Mouse (Mus musculus): ENCODE results near the gene Gm20388. TPM values are rescaled to one million over a fixed set of nuclear protein-coding genes. Genes with fewer than 3 reads are reported as not detected.

Gene Gm20388
- polyA plus RNA-seq, 1 experiment from 2014 or later, result not detected

DNA sequence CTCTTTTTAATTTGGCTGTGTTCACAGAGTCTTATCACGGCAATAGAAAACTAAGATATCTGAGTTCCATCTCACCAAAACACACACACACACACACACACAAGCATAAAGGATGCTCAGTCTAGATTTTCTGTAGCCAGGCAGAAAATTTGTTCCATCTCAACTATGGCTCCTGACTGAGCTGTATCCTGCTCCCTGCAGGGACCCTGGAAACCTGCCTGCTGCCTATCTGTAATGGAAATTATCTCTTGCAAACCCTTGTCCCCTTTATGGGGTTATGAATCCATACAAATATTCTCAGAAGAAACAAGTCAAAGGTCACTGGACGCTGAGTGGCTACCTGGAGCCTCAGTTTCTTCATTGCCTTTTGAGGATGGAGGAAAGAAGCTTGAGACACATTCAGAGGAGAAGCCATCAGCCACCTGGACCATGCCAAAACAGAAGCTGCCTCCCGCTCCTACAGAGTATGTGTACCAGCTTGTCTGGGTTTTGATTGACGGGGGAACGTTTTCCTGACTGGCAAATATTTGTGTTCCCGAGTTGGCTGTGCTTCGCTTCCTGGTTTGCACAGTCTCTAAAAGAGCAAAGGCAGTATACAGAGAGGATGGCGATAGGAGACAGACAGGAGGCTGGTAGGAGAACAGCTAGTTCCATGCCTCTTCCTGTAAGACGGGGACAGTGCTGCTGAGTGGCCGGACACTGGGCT lies 681.1 kb downstream of the Gm20388 start:
- WGBS, result 62% methylated on average over 10 of the region's 10 CpGs
- no peaks in the 10 kb centered on the region for H3K9me3 ChIP-seq
- peak overlapping the region; percentile 80 for H3K27ac ChIP-seq (replicated peaks)
- no peak overlapping the region for H3K9ac ChIP-seq (replicated peaks)
- H3K27me3 ChIP-seq, result no peaks in the 10 kb centered on the region
- H3K4me3 ChIP-seq, result no peak overlapping the region
- H3K4me1 ChIP-seq, result peaks cover 40% of the 10 kb centered on the region
- no peaks in the 10 kb centered on the region for H3K36me3 ChIP-seq
- no peak for ATAC-seq (replicated peaks)
- H3K4me2 ChIP-seq (replicated peaks), result no peak overlapping the region

DNA sequence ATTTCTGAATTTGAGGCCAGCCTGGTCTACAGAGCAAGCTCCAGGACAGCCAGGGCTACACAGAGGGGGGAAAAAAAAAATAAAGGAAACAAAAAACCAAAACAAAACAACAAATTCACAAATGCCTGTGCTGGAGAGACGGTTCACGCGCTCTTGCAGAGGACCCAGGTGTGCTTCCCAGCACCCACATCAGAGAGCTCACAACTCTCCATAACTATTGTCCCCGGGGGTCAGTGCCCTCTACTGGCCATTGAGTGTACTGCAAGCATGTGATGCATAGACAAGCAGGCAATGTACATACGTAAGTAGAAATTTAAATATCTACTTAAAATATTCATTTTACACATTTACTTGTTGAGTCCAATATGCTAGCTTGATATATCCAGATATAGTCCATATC lies 683.9 kb downstream of the Gm20388 start:
- Histone ChIP-seq H3K36me3 (no peaks in the 10 kb centered on the region), H3K4me2 (replicated peaks) (no peak overlapping the region), H3K4me3 (no peak overlapping the region), H3K27ac (replicated peaks) (no peak overlapping the region), H3K9me3 (no peaks in the 10 kb centered on the region), H3K27me3 (no peaks in the 10 kb centered on the region), H3K9ac (replicated peaks) (no peak overlapping the region), H3K4me1 (peaks cover 43% of the 10 kb centered on the region)
- 86% methylated on average over 5 of the region's 5 CpGs for WGBS
- ATAC-seq (replicated peaks), result no peak

DNA sequence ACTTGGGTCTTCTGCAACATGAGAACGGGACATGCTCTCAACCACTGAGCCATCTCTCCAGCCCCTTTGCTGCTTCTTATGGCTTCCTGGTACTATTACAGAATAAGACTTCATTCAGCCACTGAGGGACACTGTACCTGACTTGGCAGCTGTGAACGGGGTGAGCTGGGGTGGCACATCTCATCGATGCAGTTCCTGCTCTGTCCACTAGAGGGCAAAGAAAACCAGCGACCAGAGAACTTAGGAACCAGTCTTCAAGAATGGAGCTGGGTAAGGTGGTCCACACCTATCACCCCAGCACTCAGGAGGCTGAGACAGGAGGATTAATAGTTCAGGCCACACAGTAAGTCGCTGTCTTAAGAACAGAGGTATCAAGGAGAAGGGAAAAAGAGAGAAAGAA lies 685.3 kb downstream of the Gm20388 start:
- peaks cover 37% of the 10 kb centered on the region for H3K4me1 ChIP-seq

DNA sequence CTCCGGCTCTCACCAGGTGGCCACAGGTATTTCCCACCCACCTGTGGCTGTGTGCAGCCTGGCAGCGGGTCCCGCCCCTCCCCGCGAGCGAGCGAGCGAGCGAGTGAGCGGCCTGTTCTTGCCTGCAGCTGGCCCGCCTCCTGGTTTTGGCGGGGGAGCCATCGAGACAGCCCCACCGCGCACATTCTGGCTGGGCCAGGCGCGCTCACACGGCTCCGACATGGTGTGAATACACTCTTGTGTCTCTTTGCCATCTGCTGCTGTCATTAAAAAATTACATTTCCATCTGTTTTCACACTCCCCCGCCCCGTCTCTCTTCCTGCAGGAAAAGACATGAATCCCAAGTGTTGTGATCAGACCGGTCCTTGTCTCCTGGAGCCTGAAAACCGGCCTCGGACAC lies 687.9 kb downstream of the Gm20388 start:
- Histone ChIP-seq H3K4me1 (peaks cover 27% of the 10 kb centered on the region), H3K9ac (replicated peaks) (no peak overlapping the region), H3K9me3 (no peaks in the 10 kb centered on the region), H3K4me2 (replicated peaks) (peak overlapping the region; percentile 14; the same call in 1 of the 2 replicates), H3K36me3 (no peaks in the 10 kb centered on the region), H3K27me3 (no peaks in the 10 kb centered on the region), H3K4me3 (no peak overlapping the region), H3K27ac (replicated peaks) (peak overlapping the region; percentile 81)
- 23% methylated on average over 24 of the region's 24 CpGs for WGBS
- ATAC-seq (replicated peaks), result peak; percentile 88

More for the DNA sequence above, 685.3 kb downstream of the Gm20388 start:
- no peak overlapping the region for H3K9ac ChIP-seq (replicated peaks)
- no peaks in the 10 kb centered on the region for H3K27me3 ChIP-seq
- ATAC-seq (replicated peaks), result no peak
- no peaks in the 10 kb centered on the region for H3K36me3 ChIP-seq
- no peaks in the 10 kb centered on the region for H3K9me3 ChIP-seq
- H3K4me2 ChIP-seq (replicated peaks), result no peak overlapping the region
- WGBS, result 9% methylated on average over 5 of the region's 5 CpGs
- H3K4me3 ChIP-seq, result no peak overlapping the region
- H3K27ac ChIP-seq (replicated peaks), result no peak overlapping the region

DNA sequence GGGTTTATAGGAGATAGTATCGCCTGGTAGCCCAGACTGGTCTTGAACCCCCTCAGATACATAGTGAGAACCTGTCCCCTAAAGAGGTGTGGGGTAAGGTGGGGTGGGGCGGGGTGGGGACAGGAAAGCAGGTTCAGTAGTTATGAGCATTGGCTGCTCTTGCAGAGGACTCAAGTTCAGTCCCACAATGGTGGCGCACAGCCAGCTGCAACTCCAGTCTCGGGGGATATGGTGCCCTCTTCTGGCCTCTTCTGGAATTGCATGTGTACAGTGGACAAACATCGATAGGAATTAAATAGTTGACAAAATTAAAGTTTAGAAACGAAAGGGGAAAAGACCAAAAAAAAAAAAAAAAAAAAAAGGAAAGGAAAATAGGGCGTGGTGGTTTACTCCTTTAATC lies 688.9 kb downstream of the Gm20388 start:
- Histone ChIP-seq H3K4me3 (no peak overlapping the region), H3K9me3 (no peaks in the 10 kb centered on the region), H3K27ac (replicated peaks) (peak overlapping the region; percentile 81), H3K4me2 (replicated peaks) (no peak overlapping the region), H3K27me3 (no peaks in the 10 kb centered on the region), H3K9ac (replicated peaks) (no peak overlapping the region), H3K4me1 (peaks cover 27% of the 10 kb centered on the region), H3K36me3 (no peaks in the 10 kb centered on the region)
- 51% methylated on average over 7 of the region's 7 CpGs for WGBS
- ATAC-seq (replicated peaks), result no peak

DNA sequence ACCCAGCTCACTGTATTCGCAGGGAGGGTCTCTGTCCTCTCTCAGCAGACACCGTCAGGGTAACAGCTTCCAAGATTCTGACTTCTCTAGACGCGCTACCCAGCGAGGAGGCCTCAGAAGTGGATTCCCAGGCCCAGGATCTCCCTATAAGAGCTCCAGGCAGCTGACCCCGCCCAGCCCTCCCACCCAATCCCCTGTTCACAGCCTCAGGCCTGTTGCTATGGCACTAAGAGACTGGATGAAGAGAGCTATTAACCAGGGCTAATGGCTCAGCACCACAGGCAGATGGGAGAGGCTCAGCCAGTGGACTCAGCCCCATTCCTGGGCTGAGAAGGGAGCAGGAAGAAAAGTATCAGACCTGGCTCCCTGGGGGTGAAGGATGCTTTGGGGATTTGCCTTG lies 692.0 kb downstream of the Gm20388 start:
- Histone ChIP-seq H3K4me1 (peaks cover 27% of the 10 kb centered on the region), H3K9ac (replicated peaks) (no peak overlapping the region), H3K4me3 (no peak overlapping the region), H3K36me3 (no peaks in the 10 kb centered on the region), H3K27ac (replicated peaks) (0 out of 2 replicates have a peak overlapping the region, but pooled peaks have one; percentile 17), H3K4me2 (replicated peaks) (no peak overlapping the region), H3K27me3 (no peaks in the 10 kb centered on the region), H3K9me3 (no peaks in the 10 kb centered on the region)
- WGBS, result 35% methylated on average over 6 of the region's 6 CpGs
- ATAC-seq (replicated peaks), result no peak

DNA sequence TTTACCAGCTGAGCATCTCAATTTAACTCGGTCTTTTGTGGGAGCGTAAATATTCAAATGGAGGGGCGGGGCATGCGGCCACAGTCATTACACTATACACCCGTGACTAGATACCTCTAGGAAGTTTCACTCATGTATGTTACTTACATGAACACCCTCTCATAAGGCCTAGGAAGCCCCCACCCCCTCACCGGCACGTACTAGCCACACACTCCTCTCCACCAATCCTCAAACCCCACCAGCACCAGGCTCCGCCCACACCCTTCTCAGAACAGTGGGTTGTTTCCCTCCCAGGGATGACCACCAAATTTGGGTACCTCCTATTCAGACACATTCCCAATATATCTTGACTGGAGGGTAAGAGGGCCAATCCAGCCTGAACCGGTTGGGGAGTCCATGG lies 696.8 kb downstream of the Gm20388 start:
- no peak overlapping the region for H3K27ac ChIP-seq (replicated peaks)
- H3K4me2 ChIP-seq (replicated peaks), result no peak overlapping the region
- H3K4me3 ChIP-seq, result no peak overlapping the region
- H3K9me3 ChIP-seq, result no peaks in the 10 kb centered on the region
- H3K9ac ChIP-seq (replicated peaks), result no peak overlapping the region
- peaks cover 6% of the 10 kb centered on the region for H3K4me1 ChIP-seq
- peak; percentile 21; the same call in 1 of the 2 replicates for ATAC-seq (replicated peaks)
- no peaks in the 10 kb centered on the region for H3K36me3 ChIP-seq
- no peaks in the 10 kb centered on the region for H3K27me3 ChIP-seq
- 78% methylated on average over 9 of the region's 9 CpGs for WGBS

DNA sequence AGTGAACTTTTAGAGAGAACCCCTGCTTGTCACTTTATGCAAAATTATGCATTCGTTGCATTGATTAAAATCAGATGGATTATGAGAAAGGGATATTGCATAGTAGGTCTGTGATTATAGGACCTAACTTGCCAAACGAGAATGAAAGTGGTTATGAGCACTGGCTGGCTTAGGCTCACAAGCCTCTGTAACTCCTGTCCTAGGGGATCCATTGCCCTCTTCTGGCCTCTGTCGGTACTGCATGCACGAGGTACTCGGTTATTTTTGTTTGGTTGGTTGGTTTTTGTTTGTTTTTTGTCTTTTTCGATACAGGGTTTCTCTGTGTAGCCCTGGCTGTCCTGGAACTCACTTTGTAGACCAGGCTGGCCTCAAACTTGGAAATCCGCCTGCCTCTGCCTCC lies 697.2 kb downstream of the Gm20388 start:
- H3K4me3 ChIP-seq, result no peak overlapping the region
- peak; percentile 49; the same call in 1 of the 2 replicates for ATAC-seq (replicated peaks)
- H3K27me3 ChIP-seq, result no peaks in the 10 kb centered on the region
- H3K36me3 ChIP-seq, result no peaks in the 10 kb centered on the region
- no peaks in the 10 kb centered on the region for H3K9me3 ChIP-seq
- no peak overlapping the region for H3K4me2 ChIP-seq (replicated peaks)
- peaks cover 2% of the 10 kb centered on the region for H3K4me1 ChIP-seq
- 18% methylated on average over 7 of the region's 7 CpGs for WGBS
- H3K27ac ChIP-seq (replicated peaks), result no peak overlapping the region
- H3K9ac ChIP-seq (replicated peaks), result no peak overlapping the region

DNA sequence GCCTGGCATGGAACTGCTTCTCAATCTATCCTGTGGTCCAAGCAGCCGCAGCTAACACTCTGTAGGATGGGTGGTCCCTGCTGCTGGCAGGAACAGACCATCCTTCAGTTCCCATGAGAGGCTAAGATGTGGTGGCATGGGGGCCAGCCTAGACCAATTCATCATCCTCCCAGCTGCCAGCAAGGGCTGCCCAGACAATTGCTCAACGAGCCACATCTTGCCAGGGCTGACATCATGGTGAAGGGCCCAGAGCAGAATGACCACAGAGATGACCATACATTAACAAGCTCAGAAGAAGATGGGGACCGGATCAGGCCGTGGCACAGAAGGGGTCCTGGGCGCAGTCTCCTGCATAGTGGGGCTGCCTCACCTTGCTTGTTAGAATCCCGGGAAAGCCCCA lies 700.2 kb downstream of the Gm20388 start:
- 84% methylated on average over 6 of the region's 6 CpGs for WGBS
- Histone ChIP-seq H3K36me3 (no peaks in the 10 kb centered on the region), H3K4me3 (no peak overlapping the region), H3K4me2 (replicated peaks) (no peak overlapping the region), H3K4me1 (no peaks in the 10 kb centered on the region), H3K9me3 (no peaks in the 10 kb centered on the region), H3K9ac (replicated peaks) (no peak overlapping the region), H3K27me3 (no peaks in the 10 kb centered on the region), H3K27ac (replicated peaks) (no peak overlapping the region)
- ATAC-seq (replicated peaks), result no peak

DNA sequence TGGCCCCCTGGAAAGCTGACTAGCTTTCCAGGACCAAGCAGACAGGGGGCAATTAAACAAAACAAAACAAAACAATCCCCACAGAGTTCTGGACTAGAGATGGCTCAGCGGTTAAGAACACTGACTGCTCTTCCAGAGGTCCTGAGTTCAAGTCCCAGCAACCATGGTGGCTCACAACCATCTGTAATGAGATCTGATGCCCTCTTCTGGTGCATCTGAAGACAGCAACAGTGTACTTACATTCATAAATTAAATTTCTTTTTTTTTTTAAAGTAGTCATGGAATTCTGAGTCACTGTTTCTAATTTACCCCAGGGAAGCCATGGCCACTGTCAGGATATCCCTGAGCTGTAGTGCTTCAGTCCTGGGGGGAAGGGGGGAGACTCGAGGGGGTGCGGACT lies 703.9 kb downstream of the Gm20388 start:
- WGBS, result 91% methylated on average over 3 of the region's 3 CpGs
- no peak overlapping the region for H3K9ac ChIP-seq (replicated peaks)

DNA sequence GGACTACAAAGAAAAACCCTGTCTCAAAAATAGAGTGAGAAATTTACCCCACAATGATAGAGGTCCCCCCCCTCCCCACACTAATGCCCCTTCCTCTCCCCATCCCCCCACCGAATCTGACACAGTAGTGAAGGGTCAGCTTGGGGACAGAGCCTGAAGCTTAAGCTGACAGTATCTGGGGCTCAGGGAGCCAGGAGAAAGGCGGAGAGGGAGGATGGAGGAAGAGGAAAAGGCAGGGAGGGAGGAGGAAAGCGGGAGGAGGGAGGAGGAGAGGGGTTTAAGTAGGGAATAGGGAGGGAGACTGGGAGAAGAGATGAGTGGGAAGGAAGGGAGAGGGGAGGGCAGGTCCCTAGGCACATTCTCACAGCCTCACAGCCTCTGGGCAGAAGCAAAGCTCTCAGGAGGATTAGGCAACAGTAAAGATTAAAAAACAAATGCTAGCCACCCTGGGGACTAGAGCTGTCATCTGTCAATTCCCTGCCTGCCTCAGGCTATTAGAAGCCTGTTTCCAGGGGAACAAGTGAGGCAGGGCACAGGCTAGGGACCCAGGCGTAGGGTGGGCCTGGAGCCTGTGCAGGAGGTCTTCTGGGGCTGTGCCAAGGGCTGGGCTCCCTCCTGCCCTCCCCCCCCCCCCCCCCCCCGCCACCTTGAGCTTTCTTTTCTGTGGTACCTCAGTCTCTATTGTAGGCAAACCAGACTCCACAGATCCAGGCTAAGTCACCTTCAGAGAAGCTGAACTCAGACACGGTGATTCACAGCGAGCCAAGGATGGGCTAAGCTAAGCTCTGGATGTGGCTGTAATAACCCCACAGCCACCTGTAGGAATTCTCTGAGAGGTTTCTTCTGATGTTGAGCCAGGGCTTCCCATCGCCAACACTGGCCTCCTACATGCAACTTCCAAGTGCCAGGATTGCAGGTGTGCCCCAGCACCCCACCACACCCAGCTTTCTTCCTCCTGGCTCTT lies 706.3 kb downstream of the Gm20388 start:
- Histone ChIP-seq H3K9me3 (no peaks in the 10 kb centered on the region), H3K4me2 (replicated peaks) (no peak overlapping the region), H3K4me1 (peaks cover 27% of the 10 kb centered on the region), H3K4me3 (no peak overlapping the region), H3K27me3 (no peaks in the 10 kb centered on the region), H3K9ac (replicated peaks) (no peak overlapping the region), H3K36me3 (no peaks in the 10 kb centered on the region), H3K27ac (replicated peaks) (peak overlapping the region; percentile 62)
- ATAC-seq (replicated peaks), result peak; percentile 38; the same call in 1 of the 2 replicates
- WGBS, result 19% methylated on average over 7 of the region's 8 CpGs

More for the DNA sequence above, 703.9 kb downstream of the Gm20388 start:
- H3K4me3 ChIP-seq, result no peak overlapping the region
- H3K4me2 ChIP-seq (replicated peaks), result no peak overlapping the region
- no peaks in the 10 kb centered on the region for H3K9me3 ChIP-seq
- no peak for ATAC-seq (replicated peaks)
- H3K27me3 ChIP-seq, result no peaks in the 10 kb centered on the region
- no peak overlapping the region for H3K27ac ChIP-seq (replicated peaks)
- no peaks in the 10 kb centered on the region for H3K36me3 ChIP-seq
- H3K4me1 ChIP-seq, result peaks cover 21% of the 10 kb centered on the region

DNA sequence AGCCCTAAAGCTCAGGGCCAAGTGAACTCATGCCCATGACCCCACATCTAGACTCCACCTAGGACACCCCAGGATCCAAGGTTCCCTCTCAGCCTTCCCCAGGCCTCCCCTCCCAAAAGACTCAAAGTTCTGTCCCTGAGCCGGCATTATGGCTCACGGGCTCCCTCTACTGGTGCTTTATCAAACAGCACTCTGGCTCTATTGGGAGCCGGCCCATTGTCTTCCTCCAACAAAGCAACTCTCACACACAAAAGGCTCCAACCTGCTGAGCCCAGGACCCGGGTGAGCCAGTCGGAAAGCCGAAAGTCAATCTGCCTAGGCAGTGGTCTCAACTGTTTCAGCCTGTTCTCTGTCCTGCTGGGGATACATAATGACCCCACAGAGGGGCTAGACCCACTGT lies 707.5 kb downstream of the Gm20388 start:
- Histone ChIP-seq H3K36me3 (no peaks in the 10 kb centered on the region), H3K4me3 (no peak overlapping the region), H3K27ac (replicated peaks) (peak overlapping the region; percentile 47; the same call in 1 of the 2 replicates), H3K27me3 (no peaks in the 10 kb centered on the region), H3K9ac (replicated peaks) (peak overlapping the region; percentile 30; the same call in 1 of the 2 replicates), H3K4me1 (peaks cover 27% of the 10 kb centered on the region), H3K4me2 (replicated peaks) (0 out of 2 replicates have a peak overlapping the region, but pooled peaks have one; percentile 16), H3K9me3 (no peaks in the 10 kb centered on the region)
- 0% methylated on average over 6 of the region's 6 CpGs for WGBS
- ATAC-seq (replicated peaks), result peak; percentile 57

Measured in forebrain, embryonic 15.5 days (tissue).